Mouse (Mus musculus) ovary, postnatal 10 days (tissue): ENCODE measurements at regions not wholly inside any gene's neighbourhood (a gene's known extent, or its start where the extent isn't known, plus 50 kb on each side); places are given as distances from the start of the nearest gene placed in this dataset.
"Not testable (repeated sequence)": the region's sequence is repeated elsewhere in the genome, so short reads cannot be mapped to it uniquely, and the experiment has no call there.

Source experiments
- DNase-seq: peaks from one replicate; pipeline ENCODE4 v3.0.0; 2022; ENCODE audit warnings: low spot score

- DNase-seq, result no peak
These were observed 58.5 kb upstream of the Fbxl7 start for GRCm38 (mm10) chr15:26953818-26954385.

GRCm38 (mm10) chr15:26958980-26959379, 63.6 kb upstream of the Fbxl7 start:
- no peak for DNase-seq

GRCm38 (mm10) chr15:26968392-26969025, 73.1 kb upstream of the Fbxl7 start:
- DNase-seq, result no peak

- no peak for DNase-seq
These were observed 75.4 kb upstream of the Fbxl7 start for GRCm38 (mm10) chr15:26970770-26971169.

- DNase-seq, result no peak
These were observed 97.7 kb upstream of the Fbxl7 start for GRCm38 (mm10) chr15:26993054-26993453.

- DNase-seq, result no peak
These were observed 113.7 kb upstream of the Fbxl7 start for GRCm38 (mm10) chr15:27009069-27009468.

GRCm38 (mm10) chr15:27013906-27014658, 118.7 kb upstream of the Fbxl7 start:
- no peak for DNase-seq

- DNase-seq, result no peak
These were observed 119.2 kb upstream of the Fbxl7 start for GRCm38 (mm10) chr15:27014659-27014974.

GRCm38 (mm10) chr15:27020471-27020870, 125.1 kb upstream of the Fbxl7 start:
- no peak for DNase-seq

GRCm38 (mm10) chr15:27033261-27033660, 137.9 kb upstream of the Fbxl7 start:
- no peak for DNase-seq

- DNase-seq, result no peak
These were observed 148.4 kb upstream of the Fbxl7 start for GRCm38 (mm10) chr15:27043788-27044187.

- DNase-seq, result no peak
These were observed 155.3 kb upstream of the Fbxl7 start for GRCm38 (mm10) chr15:27050673-27051072.

GRCm38 (mm10) chr15:27063456-27063855, 168.1 kb upstream of the Fbxl7 start:
- DNase-seq, result no peak

- DNase-seq, result no peak
These were observed 168.6 kb upstream of the Fbxl7 start for GRCm38 (mm10) chr15:27063971-27064370.

GRCm38 (mm10) chr15:27067691-27068090, 172.3 kb upstream of the Fbxl7 start:
- no peak for DNase-seq

GRCm38 (mm10) chr15:27077926-27078325, 182.5 kb upstream of the Fbxl7 start:
- no peak for DNase-seq

- DNase-seq, result no peak
These were observed 187.4 kb upstream of the Fbxl7 start for GRCm38 (mm10) chr15:27082826-27083225.

- DNase-seq, result no peak
These were observed 188.2 kb upstream of the Fbxl7 start for GRCm38 (mm10) chr15:27083596-27083995.

- DNase-seq, result no peak
These were observed 193.8 kb upstream of the Fbxl7 start for GRCm38 (mm10) chr15:27089155-27089554.

GRCm38 (mm10) chr15:27094102-27094501, 198.7 kb upstream of the Fbxl7 start:
- no peak for DNase-seq

- no peak for DNase-seq
These were observed 199.9 kb upstream of the Fbxl7 start for GRCm38 (mm10) chr15:27095231-27095630.

GRCm38 (mm10) chr15:27101610-27102009, 206.2 kb upstream of the Fbxl7 start:
- not testable (repeated sequence) for DNase-seq

GRCm38 (mm10) chr15:27109130-27109529, 213.8 kb upstream of the Fbxl7 start:
- no peak for DNase-seq

GRCm38 (mm10) chr15:27129697-27130096, 234.3 kb upstream of the Fbxl7 start:
- no peak for DNase-seq
